Mouse (Mus musculus) lung, embryonic 14.5 days (tissue): ENCODE data around the gene Pip5k1b. TPM values are rescaled to one million over a fixed set of nuclear protein-coding genes. Genes with fewer than 3 reads are reported as not detected.

Experiments
- ATAC-seq: fragments of 200-750 bp; cut with Nextera tagmentation; 2 replicates; pipeline ENCODE4 v1.8.0; 2017; ENCODE audit warnings: mild to moderate bottlenecking, moderate TSS enrichment, moderate library complexity; ENCODE audit not compliant: insufficient read depth
- DNase-seq: peaks from one replicate; pipeline ENCODE4 v3.0.0-alpha.2; 2015
- H3K27ac ChIP-seq: fragments of 300-500 bp; sonication (generic); 2 replicates; pipeline ENCODE4 v1.5.1; 2014; ENCODE audit warnings: low read depth, mild to moderate bottlenecking, moderate library complexity
- H3K27me3 ChIP-seq: fragments of 300-500 bp; sonication (generic); 2 replicates; pipeline ENCODE4 v1.6.1; 2014; ENCODE audit warnings: low read length, control low read depth; ENCODE audit not compliant: insufficient read depth
- H3K36me3 ChIP-seq: fragments of 300-500 bp; sonication (generic); 2 replicates; pipeline ENCODE4 v1.6.1; 2014; ENCODE audit warnings: control low read depth; ENCODE audit not compliant: insufficient read depth
- H3K4me1 ChIP-seq: fragments of 300-500 bp; sonication (generic); 2 replicates; pipeline ENCODE4 v1.6.1; 2014; ENCODE audit warnings: antibody characterized with exemption, control low read depth; ENCODE audit not compliant: insufficient read depth
- H3K4me2 ChIP-seq: fragments of 300-500 bp; sonication (generic); 2 replicates; pipeline ENCODE4 v1.6.1; 2014; ENCODE audit warnings: mild to moderate bottlenecking
- H3K4me3 ChIP-seq: fragments of 300-500 bp; sonication (generic); 2 replicates; pipeline ENCODE4 v1.5.1; 2014; ENCODE audit warnings: low read depth, low read length
- H3K9ac ChIP-seq: fragments of 300-500 bp; sonication (generic); 2 replicates; pipeline ENCODE4 v1.6.1; 2014
- H3K9me3 ChIP-seq: fragments of 300-500 bp; sonication (generic); 2 replicates; pipeline ENCODE4 v1.6.1; 2016; ENCODE audit warnings: low read depth, low read length, control low read depth
- CTCF ChIP-seq: IDR thresholded peaks from 2 replicates; pipeline ENCODE4 v1.5.1; 2016; ENCODE audit warnings: antibody characterized with exemption, low read depth
- WGBS: fragments of 180-500 bp; shearing (Covaris S2); extraction: QIAGEN DNeasy Blood & Tissue Kit; methylation state at CpG from one replicate; pipeline ENCODE4 v1.1.7; 2014; 5-methylcytosine and 5-hydroxymethylcytosine counted together
- polyA plus RNA-seq: library from polyadenylated mRNA; unstranded; fragments of >200 nt; fragmentation: Nextera tagmentation; extraction: Ambion mirVana; gene quantifications from 2 replicates; pipeline ENCODE4 v1.2.1, GENCODE M21; 2014

The Pip5k1b gene
- polyA plus RNA-seq, 1 experiment from 2014 or later, result 2.6 TPM

GRCm38 (mm10) chr19:24432447-24432846 is 123.2 kb downstream of the Pip5k1b start:
- no peak overlapping the region for H3K9ac ChIP-seq
- WGBS, result 69% methylated on average over 5 of the region's 5 CpGs
- ATAC-seq (no peak), DNase-seq (no peak)
- no peak overlapping the region for H3K27ac ChIP-seq
- H3K9me3 ChIP-seq, result no peaks in the 10 kb centered on the region
- H3K4me2 ChIP-seq, result no peak overlapping the region
- no peaks in the 10 kb centered on the region for H3K36me3 ChIP-seq
- no peaks in the 10 kb centered on the region for H3K27me3 ChIP-seq
- no peak for TF ChIP-seq CTCF
- H3K4me3 ChIP-seq, result no peak overlapping the region
- no peaks in the 10 kb centered on the region for H3K4me1 ChIP-seq

GRCm38 (mm10) chr19:24431381-24431780 is 124.3 kb downstream of the Pip5k1b start:
- no peak for ATAC-seq
- Histone ChIP-seq H3K36me3 (no peaks in the 10 kb centered on the region), H3K27ac (no peak overlapping the region), H3K9me3 (no peaks in the 10 kb centered on the region), H3K27me3 (no peaks in the 10 kb centered on the region), H3K9ac (no peak overlapping the region), H3K4me3 (no peak overlapping the region), H3K4me1 (no peaks in the 10 kb centered on the region), H3K4me2 (no peak overlapping the region)
- DNase-seq, result no peak
- WGBS, result 86% methylated on average over 2 of the region's 2 CpGs
- TF ChIP-seq CTCF, result no peak

GRCm38 (mm10) chr19:24428011-24428410 is 127.7 kb downstream of the Pip5k1b start:
- Histone ChIP-seq H3K9ac (no peak overlapping the region), H3K4me2 (no peak overlapping the region), H3K4me3 (no peak overlapping the region), H3K27me3 (no peaks in the 10 kb centered on the region), H3K9me3 (no peaks in the 10 kb centered on the region), H3K4me1 (no peaks in the 10 kb centered on the region), H3K27ac (no peak overlapping the region), H3K36me3 (no peaks in the 10 kb centered on the region)
- no peak for DNase-seq
- ATAC-seq, result no peak
- 91% methylated on average over 3 of the region's 3 CpGs for whole genome bisulfite sequencing
- TF ChIP-seq CTCF, result no peak

- Histone ChIP-seq H3K4me2 (no peak overlapping the region), H3K9ac (no peak overlapping the region), H3K27me3 (no peaks in the 10 kb centered on the region), H3K4me1 (no peaks in the 10 kb centered on the region), H3K9me3 (no peaks in the 10 kb centered on the region), H3K4me3 (no peak overlapping the region), H3K27ac (no peak overlapping the region), H3K36me3 (no peaks in the 10 kb centered on the region)
- no peak for ATAC-seq
- peak; percentile 27 for DNase-seq
- no peak for TF ChIP-seq CTCF
- WGBS, result 40% methylated on average over 4 of the region's 4 CpGs
Observed at GRCm38 (mm10) chr19:24427258-24427657, 128.4 kb downstream of the Pip5k1b start.

- DNase-seq, result no peak
- no peak for TF ChIP-seq CTCF
- no peak overlapping the region for H3K4me2 ChIP-seq
Observed at GRCm38 (mm10) chr19:24426759-24427181, 128.9 kb downstream of the Pip5k1b start.

GRCm38 (mm10) chr19:24418030-24418429 is 137.6 kb downstream of the Pip5k1b start:
- TF ChIP-seq CTCF, result no peak
- no peaks in the 10 kb centered on the region for H3K27me3 ChIP-seq
- H3K4me3 ChIP-seq, result no peak overlapping the region
- no peak overlapping the region for H3K27ac ChIP-seq
- no peaks in the 10 kb centered on the region for H3K36me3 ChIP-seq
- H3K9ac ChIP-seq, result no peak overlapping the region
- H3K4me1 ChIP-seq, result no peaks in the 10 kb centered on the region
- DNase-seq, result no peak
- H3K4me2 ChIP-seq, result no peak overlapping the region
- WGBS, result 50% methylated on average over 3 of the region's 3 CpGs
- no peak for ATAC-seq
- H3K9me3 ChIP-seq, result no peaks in the 10 kb centered on the region

More at GRCm38 (mm10) chr19:24426759-24427181, 128.9 kb downstream of the Pip5k1b start:
- Histone ChIP-seq H3K27me3 (no peaks in the 10 kb centered on the region), H3K9ac (no peak overlapping the region), H3K27ac (0 out of 2 replicates have a peak overlapping the region, but pooled peaks have one; percentile 15), H3K36me3 (no peaks in the 10 kb centered on the region), H3K4me1 (no peaks in the 10 kb centered on the region), H3K9me3 (no peaks in the 10 kb centered on the region), H3K4me3 (no peak overlapping the region)
- no peak for ATAC-seq
- 51% methylated on average over 7 of the region's 7 CpGs for WGBS

GRCm38 (mm10) chr19:24417659-24418004 is 138.0 kb downstream of the Pip5k1b start:
- DNase-seq (no peak), ATAC-seq (no peak)
- Histone ChIP-seq H3K9ac (no peak overlapping the region), H3K4me1 (no peaks in the 10 kb centered on the region), H3K4me3 (no peak overlapping the region), H3K27me3 (no peaks in the 10 kb centered on the region), H3K4me2 (no peak overlapping the region), H3K9me3 (no peaks in the 10 kb centered on the region), H3K27ac (no peak overlapping the region), H3K36me3 (no peaks in the 10 kb centered on the region)
- 79% methylated on average over 3 of the region's 3 CpGs for WGBS
- TF ChIP-seq CTCF, result no peak
